Mouse (Mus musculus) mouse trophoblast stem cell (cell line): ENCODE results near the gene Rsph14.

Source experiments
- in situ Hi-C, 2 experiments: fragments of 300-500 bp; cut with MseI, MboI; formaldehyde crosslinking; loops; 2 replicates in 1 of 2; 3 replicates in 1 of 2; pipeline ENCODE4 v1.15.1; 2025

Rsph14 gene

GRCm38 (mm10) chr10:74935016-74935415, 97.4 kb downstream of the Rsph14 start:
- in situ Hi-C loops = loop anchor here (5.0 to 10.0 kb wide), 2 partner anchors 87 to 220 kb away; no protein-coding TSS in a partner anchor

- in situ Hi-C loops = loop anchor here in 1 of 2 experiments (10.0 kb wide), 1 partner anchor 220 kb away; no protein-coding TSS in a partner anchor
These were observed 97.9 kb downstream of the Rsph14 start for GRCm38 (mm10) chr10:74934521-74934920.

GRCm38 (mm10) chr10:74933548-74934190, 98.7 kb downstream of the Rsph14 start:
- in situ Hi-C loops = loop anchor here in 1 of 2 experiments (10.0 kb wide), 1 partner anchor 221 kb away; no protein-coding TSS in a partner anchor

GRCm38 (mm10) chr10:74932487-74932886, 99.9 kb downstream of the Rsph14 start:
- in situ Hi-C loops = loop anchor here in 1 of 2 experiments (10.0 kb wide), 1 partner anchor 222 kb away; no protein-coding TSS in a partner anchor

- in situ Hi-C loops = loop anchor here in 1 of 2 experiments (10.0 kb wide), 1 partner anchor 223 kb away; no protein-coding TSS in a partner anchor
These were observed 100.8 kb downstream of the Rsph14 start for GRCm38 (mm10) chr10:74931631-74932030.

GRCm38 (mm10) chr10:74930541-74930940, 101.8 kb downstream of the Rsph14 start:
- in situ Hi-C loops = loop anchor here in 1 of 2 experiments (10.0 kb wide), 1 partner anchor 224 kb away; no protein-coding TSS in a partner anchor

GRCm38 (mm10) chr10:74929578-74929977, 102.8 kb downstream of the Rsph14 start:
- in situ Hi-C loops = loop anchor here in 1 of 2 experiments (10.0 kb wide), 1 partner anchor 225 kb away; no protein-coding TSS in a partner anchor

GRCm38 (mm10) chr10:74928276-74928675, 104.1 kb downstream of the Rsph14 start:
- in situ Hi-C loops = loop anchor here in 1 of 2 experiments (10.0 kb wide), 1 partner anchor 227 kb away; no protein-coding TSS in a partner anchor

GRCm38 (mm10) chr10:74925324-74925723, 107.1 kb downstream of the Rsph14 start:
- in situ Hi-C loops = loop anchor here in 1 of 2 experiments (10.0 kb wide), 1 partner anchor 229 kb away; no protein-coding TSS in a partner anchor

- in situ Hi-C loops = loop anchor here in 1 of 2 experiments (10.0 kb wide), 1 partner anchor 231 kb away; no protein-coding TSS in a partner anchor
These were observed 108.1 kb downstream of the Rsph14 start for GRCm38 (mm10) chr10:74924274-74924673.

GRCm38 (mm10) chr10:74922763-74923162, 109.6 kb downstream of the Rsph14 start:
- in situ Hi-C loops = loop anchor here in 1 of 2 experiments (10.0 kb wide), 1 partner anchor 232 kb away; no protein-coding TSS in a partner anchor

GRCm38 (mm10) chr10:74921614-74922013, 110.8 kb downstream of the Rsph14 start:
- in situ Hi-C loops = loop anchor here in 1 of 2 experiments (10.0 kb wide), 1 partner anchor 233 kb away; no protein-coding TSS in a partner anchor

- in situ Hi-C loops = loop anchor here in 1 of 2 experiments (10.0 kb wide), 1 partner anchor 234 kb away; no protein-coding TSS in a partner anchor
These were observed 111.4 kb downstream of the Rsph14 start for GRCm38 (mm10) chr10:74920853-74921567.

GRCm38 (mm10) chr10:74919277-74919676, 113.1 kb downstream of the Rsph14 start:
- in situ Hi-C loops = no loop called here

- in situ Hi-C loops = no loop called here
These were observed 124.0 kb downstream of the Rsph14 start for GRCm38 (mm10) chr10:74908431-74908830.
